Mouse (Mus musculus) testis, adult 2 months (tissue): ENCODE measurements at regions not wholly inside any gene's neighbourhood (a gene's known extent, or its start where the extent isn't known, plus 50 kb on each side); places are given as distances from the start of the nearest gene placed in this dataset.

Source experiments
- CTCF ChIP-seq: fragments of 200-500 bp; IDR thresholded peaks from 2 replicates; pipeline ENCODE4 v1.5.1; 2012; ENCODE audit warnings: low read depth, mild to moderate bottlenecking, inconsistent platforms, low read length, moderate library complexity; ENCODE audit not compliant: control insufficient read depth, insufficient read depth, insufficient replicate concordance
- POLR2A ChIP-seq: fragments of 200-500 bp; IDR thresholded peaks from 2 replicates; pipeline ENCODE4 v1.6.1; 2012; ENCODE audit warnings: low read depth, mild to moderate bottlenecking, inconsistent platforms, low read length, moderate library complexity; ENCODE audit not compliant: control insufficient read depth

DNA sequence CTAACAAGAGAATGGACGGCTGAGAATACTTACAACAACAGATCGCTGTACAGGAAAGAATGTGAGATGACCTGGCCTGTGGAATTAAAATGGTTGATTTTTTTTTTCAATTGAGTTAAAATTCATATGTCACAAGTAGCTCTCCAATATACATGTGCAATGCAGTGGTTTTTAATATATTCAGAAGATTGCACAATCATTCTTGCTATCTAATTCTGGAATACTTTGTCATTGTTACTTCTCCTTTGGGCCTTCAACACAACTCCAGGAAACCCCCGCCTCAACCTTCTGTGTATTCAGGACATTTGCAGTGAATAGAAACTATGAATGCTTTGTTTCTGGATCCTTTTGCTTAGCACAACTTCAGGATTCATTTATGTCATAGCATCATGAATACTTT lies 152.5 kb upstream of the Med13l start:
- TF ChIP-seq POLR2A (no peak), CTCF (no peak)
